Mouse (Mus musculus): ENCODE measurements around the gene Med9. TPM values are rescaled to one million over a fixed set of nuclear protein-coding genes. Genes with fewer than 3 reads are reported as not detected.

Med9 gene
- total and polyA plus RNA-seq, 3 experiments: 24.0 to 25.5 (median 24.0) TPM

GRCm38 (mm10) chr11:59961338-59961875 lies 13.4 kb downstream of the Med9 start:
- TF ChIP-seq POLR2A (IDR thresholded peaks at IDR 0.05; ENCODE audit: insufficient read depth, low read depth, low read length) (no peak), CTCF (IDR thresholded peaks at IDR 0.05) (no peak), EP300 (IDR thresholded peaks at IDR 0.05; ENCODE audit: insufficient read depth, low read depth, low read length) (no peak)
- Histone ChIP-seq H3K27me3 (ENCODE audit: control insufficient read depth, insufficient read depth, low read length) (no peaks in the 10 kb centered on the region), H3K9ac (ENCODE audit: low read depth, low read length) (no peak overlapping the region), H3K4me3 (no peak overlapping the region), H3K79me2 (replicated peaks; ENCODE audit: control insufficient read depth, insufficient read depth, low read length) (no peaks in the 10 kb centered on the region), H3K27ac (peak overlapping the region; percentile 71), H3K36me3 (ENCODE audit: control insufficient read depth, insufficient read depth, low read length) (no peaks in the 10 kb centered on the region; the same call in 1 of the 2 replicates), H3K4me1 (ENCODE audit: control insufficient read depth, insufficient read depth, low read length) (peaks cover 8% of the 10 kb centered on the region)
- intact Hi-C loops (cut with DNase I): no loop called here
- peak; percentile 34 to 38 for DNase-seq
- 59% methylated on average over 9 of the region's 9 CpGs for WGBS

GRCm38 (mm10) chr11:59962590-59962989 lies 14.6 kb downstream of the Med9 start:
- Histone ChIP-seq H3K9ac (ENCODE audit: low read depth, low read length) (no peak overlapping the region), H3K27me3 (ENCODE audit: control insufficient read depth, insufficient read depth, low read length) (no peaks in the 10 kb centered on the region), H3K4me3 (no peak overlapping the region), H3K4me1 (ENCODE audit: control insufficient read depth, insufficient read depth, low read length) (peaks cover 8% of the 10 kb centered on the region), H3K79me2 (replicated peaks; ENCODE audit: control insufficient read depth, insufficient read depth, low read length) (no peaks in the 10 kb centered on the region), H3K27ac (peak overlapping the region; percentile 70), H3K36me3 (ENCODE audit: control insufficient read depth, insufficient read depth, low read length) (no peaks in the 10 kb centered on the region; the same call in 1 of the 2 replicates)
- WGBS: 79% methylated on average over 3 of the region's 3 CpGs
- no peak for DNase-seq
- TF ChIP-seq POLR2A (IDR thresholded peaks at IDR 0.05; ENCODE audit: insufficient read depth, low read depth, low read length) (no peak), EP300 (IDR thresholded peaks at IDR 0.05; ENCODE audit: insufficient read depth, low read depth, low read length) (no peak), CTCF (IDR thresholded peaks at IDR 0.05) (no peak)
- intact Hi-C loops (cut with DNase I): no loop called here

GRCm38 (mm10) chr11:59963364-59964162 lies 15.6 kb downstream of the Med9 start:
- Histone ChIP-seq H3K79me2 (replicated peaks; ENCODE audit: control insufficient read depth, insufficient read depth, low read length) (no peaks in the 10 kb centered on the region), H3K36me3 (ENCODE audit: control insufficient read depth, insufficient read depth, low read length) (no peaks in the 10 kb centered on the region; the same call in 1 of the 2 replicates), H3K4me1 (ENCODE audit: control insufficient read depth, insufficient read depth, low read length) (peaks cover 8% of the 10 kb centered on the region), H3K27me3 (ENCODE audit: control insufficient read depth, insufficient read depth, low read length) (no peaks in the 10 kb centered on the region), H3K9ac (ENCODE audit: low read depth, low read length) (peak overlapping the region; percentile 66), H3K4me3 (peak overlapping the region; percentile 55), H3K27ac (peak overlapping the region; percentile 95)
- no peak for TF ChIP-seq CTCF (IDR thresholded peaks at IDR 0.05)
- peak; percentile 41; the same call in 1 of the 2 replicates for TF ChIP-seq POLR2A (IDR thresholded peaks at IDR 0.05; ENCODE audit: insufficient read depth, low read depth, low read length)
- intact Hi-C loops (cut with DNase I): loop anchor here (2.0 kb wide), 2 partner anchors 65 to 113 kb away; no protein-coding TSS in a partner anchor
- 12% methylated on average over 34 of the region's 34 CpGs for WGBS
- peak; percentile 25 to 50 for DNase-seq

- Histone ChIP-seq H3K27ac (peak overlapping the region; percentile 95), H3K4me3 (peak overlapping the region; percentile 55), H3K79me2 (replicated peaks; ENCODE audit: control insufficient read depth, insufficient read depth, low read length) (no peaks in the 10 kb centered on the region), H3K27me3 (ENCODE audit: control insufficient read depth, insufficient read depth, low read length) (no peaks in the 10 kb centered on the region), H3K9ac (ENCODE audit: low read depth, low read length) (peak overlapping the region; percentile 66), H3K36me3 (ENCODE audit: control insufficient read depth, insufficient read depth, low read length) (no peaks in the 10 kb centered on the region; the same call in 1 of the 2 replicates), H3K4me1 (ENCODE audit: control insufficient read depth, insufficient read depth, low read length) (peaks cover 8% of the 10 kb centered on the region)
- intact Hi-C loops (cut with DNase I): loop anchor here (2.0 kb wide), 2 partner anchors 65 to 113 kb away; no protein-coding TSS in a partner anchor
- WGBS: 1% methylated on average over 33 of the region's 33 CpGs
- TF ChIP-seq POLR2A (IDR thresholded peaks at IDR 0.05; ENCODE audit: insufficient read depth, low read depth, low read length) (no peak), CTCF (IDR thresholded peaks at IDR 0.05) (no peak), EP300 (IDR thresholded peaks at IDR 0.05; ENCODE audit: insufficient read depth, low read depth, low read length) (no peak)
- peak; percentile 49 to 60 for DNase-seq
These were observed 16.3 kb downstream of the Med9 start for GRCm38 (mm10) chr11:59964163-59964758.

GRCm38 (mm10) chr11:59964818-59965217 lies 16.8 kb downstream of the Med9 start, which contains the start of gene Rasd1:
TSS of gene Rasd1 (minus strand) at chr11:59964944.
- Histone ChIP-seq H3K79me2 (replicated peaks; ENCODE audit: control insufficient read depth, insufficient read depth, low read length) (no peaks in the 10 kb centered on the region), H3K9ac (ENCODE audit: low read depth, low read length) (peak within 1 kb of the TSS; percentile 66), H3K4me3 (peak within 1 kb of the TSS; percentile 55), H3K36me3 (ENCODE audit: control insufficient read depth, insufficient read depth, low read length) (no peaks in the 10 kb centered on the region; the same call in 1 of the 2 replicates), H3K4me1 (ENCODE audit: control insufficient read depth, insufficient read depth, low read length) (peaks cover 6% of the 10 kb centered on the region), H3K27me3 (ENCODE audit: control insufficient read depth, insufficient read depth, low read length) (no peaks in the 10 kb centered on the region), H3K27ac (peak within 1 kb of the TSS; percentile 95)
- WGBS: 1% methylated on average over 28 of the region's 28 CpGs
- intact Hi-C loops (cut with DNase I): loop anchor here (1.0 to 2.0 kb wide), 5 partner anchors 62 to 112 kb away; no protein-coding TSS in a partner anchor
- TF ChIP-seq POLR2A (IDR thresholded peaks at IDR 0.05; ENCODE audit: insufficient read depth, low read depth, low read length) (peak; percentile 95), EP300 (IDR thresholded peaks at IDR 0.05; ENCODE audit: insufficient read depth, low read depth, low read length) (no peak)
- DNase-seq: peak; percentile 88 to 91
